Mouse (Mus musculus) liver, postnatal 0 days (tissue): ENCODE results near the gene Fam196a.

Experiments used
- CTCF ChIP-seq: sonication (generic); IDR thresholded peaks from 2 replicates; pipeline ENCODE4 v1.5.1; 2016; ENCODE audit warnings: antibody characterized with exemption, low read depth
- EP300 ChIP-seq: IDR thresholded peaks from 2 replicates; pipeline ENCODE4 v1.6.1; 2016; ENCODE audit warnings: antibody characterized with exemption, low read depth, mild to moderate bottlenecking

DNA sequence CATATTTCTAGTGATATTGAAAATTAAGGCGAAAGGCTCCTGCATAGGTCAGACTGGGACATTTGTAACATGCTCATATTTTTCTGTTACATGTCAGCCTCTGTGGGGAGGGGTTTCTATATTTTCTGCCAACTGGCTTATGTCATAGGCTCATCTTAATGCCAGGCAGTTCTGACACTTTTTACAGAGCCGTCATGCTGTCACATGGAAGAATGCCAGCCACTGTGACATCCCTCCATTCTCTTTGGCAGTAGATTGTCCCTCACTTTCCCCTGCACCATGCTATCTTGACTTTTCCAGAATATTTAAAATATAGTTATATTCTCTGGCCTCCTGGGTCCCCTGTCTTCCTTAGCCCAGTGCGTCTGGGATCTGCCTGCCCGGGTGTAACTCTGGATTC lies 95.5 kb downstream of the Fam196a start:
- TF ChIP-seq CTCF (no peak), EP300 (no peak)
